Mouse (Mus musculus) lung, adult 2 months (tissue): ENCODE results near the gene Barx2. TPM values are rescaled to one million over a fixed set of nuclear protein-coding genes. Genes with fewer than 3 reads are reported as not detected.

Experiments used
- DNase-seq: peaks from one replicate; pipeline ENCODE4 v3.0.0; 2022
- H3K4me1 ChIP-seq: fragments of 200-500 bp; 2 replicates; pipeline ENCODE4 v1.6.1; 2011; ENCODE audit warnings: low read length; ENCODE audit not compliant: control insufficient read depth, insufficient read depth
- H3K4me3 ChIP-seq: fragments of 200-500 bp; replicated peaks from 2 replicates; pipeline ENCODE3; 2011; ENCODE audit warnings: low read depth, mild to moderate bottlenecking, control low read depth, low read length; ENCODE audit errors: extremely low read depth
- CTCF ChIP-seq: fragments of 200-500 bp; IDR thresholded peaks from 2 replicates; pipeline ENCODE4 v1.5.1; 2011; ENCODE audit warnings: mild to moderate bottlenecking, low read length, control low read depth; ENCODE audit not compliant: insufficient read depth
- POLR2A ChIP-seq: fragments of 200-500 bp; IDR thresholded peaks from 2 replicates; pipeline ENCODE4 v1.6.1; 2011; ENCODE audit warnings: low read depth, mild to moderate bottlenecking, control low read depth, low read length, borderline replicate concordance; ENCODE audit errors: extremely low read depth
- WGBS: fragments of 180-500 bp; shearing (Covaris S2); methylation state at CpG from one replicate; pipeline ENCODE4 v1.1.7; 2018; 5-methylcytosine and 5-hydroxymethylcytosine counted together
- polyA plus RNA-seq: library from polyadenylated mRNA; depleted of rRNA; stranded (reverse); fragments of >200 nt; gene quantifications from 2 replicates; pipeline ENCODE4 v1.2.3, GENCODE M21; 2012

The Barx2 gene
- polyA plus RNA-seq, 1 experiment: 15.1 TPM

GRCm38 (mm10) chr9:31858720-31859340 lies 54.4 kb downstream of the Barx2 start:
- Histone ChIP-seq H3K4me1 (no peaks in the 10 kb centered on the region), H3K4me3 (no peak overlapping the region)
- no peak for TF ChIP-seq CTCF
- TF ChIP-seq POLR2A: no peak
- WGBS: 7% methylated on average over 20 of the region's 20 CpGs
- no peak for DNase-seq

GRCm38 (mm10) chr9:31857512-31857911 lies 55.8 kb downstream of the Barx2 start:
- DNase-seq: no peak
- no peak for TF ChIP-seq CTCF
- no peak for TF ChIP-seq POLR2A
- H3K4me1 ChIP-seq: no peaks in the 10 kb centered on the region
- H3K4me3 ChIP-seq: no peak overlapping the region
- 71% methylated on average over 1 of the region's 1 CpGs for WGBS

- no peak overlapping the region for H3K4me3 ChIP-seq
- DNase-seq: no peak
- TF ChIP-seq POLR2A (no peak), CTCF (no peak)
- WGBS: 33% methylated on average over 8 of the region's 8 CpGs
- H3K4me1 ChIP-seq: no peaks in the 10 kb centered on the region
Measured at GRCm38 (mm10) chr9:31856437-31856836, 56.8 kb downstream of the Barx2 start.

- no peaks in the 10 kb centered on the region for H3K4me1 ChIP-seq
- 85% methylated on average over 6 of the region's 6 CpGs for WGBS
- no peak for TF ChIP-seq POLR2A
- no peak for TF ChIP-seq CTCF
- H3K4me3 ChIP-seq: no peak overlapping the region
- no peak for DNase-seq
Measured at GRCm38 (mm10) chr9:31855668-31856067, 57.6 kb downstream of the Barx2 start.

- no peaks in the 10 kb centered on the region for H3K4me1 ChIP-seq
- no peak overlapping the region for H3K4me3 ChIP-seq
- WGBS: 41% methylated on average over 8 of the region's 8 CpGs
- TF ChIP-seq CTCF (no peak), POLR2A (no peak)
- DNase-seq: no peak
Measured at GRCm38 (mm10) chr9:31851710-31852109, 61.6 kb downstream of the Barx2 start.

DNA sequence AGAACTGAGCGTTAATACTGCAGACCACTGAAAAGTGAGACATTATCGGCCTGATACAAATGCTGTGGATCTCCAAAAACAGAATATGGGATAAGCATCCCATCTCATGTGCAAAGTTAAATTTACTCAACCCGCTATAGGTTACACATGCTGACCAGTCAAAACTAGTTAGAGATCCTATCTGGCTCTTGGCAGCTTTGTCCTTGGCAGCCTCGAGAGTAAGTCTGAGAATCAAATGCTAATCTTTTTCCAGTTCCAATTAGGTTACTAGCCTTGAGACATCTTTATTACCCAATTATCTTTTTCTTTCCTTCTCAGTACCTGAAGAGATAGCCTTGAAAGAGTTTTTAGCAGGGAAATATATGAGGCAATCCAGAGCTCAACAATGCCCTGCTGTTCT lies 62.6 kb downstream of the Barx2 start:
- no peak overlapping the region for H3K4me3 ChIP-seq
- no peak for TF ChIP-seq CTCF
- TF ChIP-seq POLR2A: no peak
- WGBS: 88% methylated on average over 4 of the region's 4 CpGs
- no peak for DNase-seq
- no peaks in the 10 kb centered on the region for H3K4me1 ChIP-seq

GRCm38 (mm10) chr9:31849387-31849786 lies 63.9 kb downstream of the Barx2 start:
- TF ChIP-seq POLR2A (no peak), CTCF (no peak)
- Histone ChIP-seq H3K4me3 (no peak overlapping the region), H3K4me1 (no peaks in the 10 kb centered on the region)
- WGBS: 77% methylated on average over 7 of the region's 7 CpGs
- no peak for DNase-seq

- DNase-seq: no peak
- no peak overlapping the region for H3K4me3 ChIP-seq
- H3K4me1 ChIP-seq: no peaks in the 10 kb centered on the region
- TF ChIP-seq POLR2A: no peak
- TF ChIP-seq CTCF: no peak
- WGBS: 64% methylated on average over 5 of the region's 5 CpGs
Measured at GRCm38 (mm10) chr9:31844614-31845013, 68.6 kb downstream of the Barx2 start.

DNA sequence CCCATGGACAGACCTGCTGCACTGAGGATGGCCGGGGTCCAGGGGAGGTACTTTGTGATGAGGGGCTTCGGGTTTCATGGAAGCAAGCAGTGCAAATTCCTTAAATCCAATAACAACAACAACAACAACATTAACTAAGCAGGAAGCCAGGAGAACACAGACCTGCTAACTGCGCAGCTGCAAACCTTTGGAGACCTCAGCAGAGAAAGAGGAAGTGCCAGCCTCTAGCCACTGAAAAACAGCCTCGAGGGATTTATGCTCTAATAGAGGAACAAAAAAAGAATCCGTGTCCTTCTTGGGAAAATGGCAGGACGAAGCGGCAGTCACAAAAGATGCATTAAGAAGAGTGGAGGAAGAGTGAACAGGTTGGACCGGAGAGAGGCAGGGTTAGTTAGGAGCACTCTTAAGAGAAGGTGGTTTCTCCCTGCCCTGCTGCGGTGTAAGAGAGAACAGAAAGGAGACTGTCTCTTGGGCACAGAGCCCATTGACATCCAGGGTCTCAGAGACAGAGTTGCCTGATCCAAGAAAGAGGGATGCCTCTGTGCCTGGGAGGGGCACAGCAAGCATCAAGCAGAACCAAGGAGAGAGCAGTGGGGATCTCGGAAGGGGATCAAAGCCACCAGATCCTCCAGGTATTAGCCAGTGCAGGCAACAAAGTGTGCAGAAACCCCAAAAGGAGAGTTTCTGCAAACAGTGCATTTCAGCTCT lies 72.0 kb downstream of the Barx2 start:
- 59% methylated on average over 10 of the region's 10 CpGs for WGBS
- TF ChIP-seq POLR2A: no peak
- TF ChIP-seq CTCF: no peak
- H3K4me3 ChIP-seq: no peak overlapping the region
- H3K4me1 ChIP-seq: no peaks in the 10 kb centered on the region
- DNase-seq: no peak

DNA sequence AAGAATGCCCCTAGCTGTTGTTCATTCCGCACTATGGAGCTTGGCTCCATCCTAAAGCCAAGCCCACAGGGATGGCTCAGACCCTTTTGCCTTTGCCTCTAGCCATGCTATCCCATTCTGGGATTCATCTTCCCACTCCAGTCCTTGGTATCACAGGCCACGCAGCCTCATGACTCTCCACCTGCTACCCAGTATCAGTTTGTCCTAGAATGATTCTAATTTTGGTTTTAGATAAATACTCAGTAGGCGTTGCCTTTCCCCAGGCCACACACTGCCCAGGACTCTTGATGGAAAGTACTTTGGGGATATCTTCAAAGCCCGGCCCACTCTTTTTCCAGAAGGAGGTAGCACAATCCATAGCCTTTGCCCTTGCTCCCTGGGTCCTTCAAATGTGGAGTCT lies 72.7 kb downstream of the Barx2 start:
- Histone ChIP-seq H3K4me3 (no peak overlapping the region), H3K4me1 (no peaks in the 10 kb centered on the region)
- TF ChIP-seq CTCF: no peak
- TF ChIP-seq POLR2A: no peak
- 76% methylated on average over 4 of the region's 4 CpGs for WGBS
- no peak for DNase-seq
